Mouse (Mus musculus) cerebellum, adult 2 months (tissue): ENCODE measurements around the gene Zfp704.

Experiments
- CTCF ChIP-seq: fragments of 200-500 bp; IDR thresholded peaks from 2 replicates; pipeline ENCODE4 v1.5.1; 2011; ENCODE audit warnings: low read depth, mild to moderate bottlenecking, control low read depth, low read length, moderate library complexity, borderline replicate concordance; ENCODE audit not compliant: insufficient read depth
- POLR2A ChIP-seq: fragments of 200-500 bp; IDR thresholded peaks from 2 replicates; pipeline ENCODE4 v1.6.1; 2011; ENCODE audit warnings: low read length, control low read depth, borderline replicate concordance; ENCODE audit not compliant: insufficient read depth

DNA sequence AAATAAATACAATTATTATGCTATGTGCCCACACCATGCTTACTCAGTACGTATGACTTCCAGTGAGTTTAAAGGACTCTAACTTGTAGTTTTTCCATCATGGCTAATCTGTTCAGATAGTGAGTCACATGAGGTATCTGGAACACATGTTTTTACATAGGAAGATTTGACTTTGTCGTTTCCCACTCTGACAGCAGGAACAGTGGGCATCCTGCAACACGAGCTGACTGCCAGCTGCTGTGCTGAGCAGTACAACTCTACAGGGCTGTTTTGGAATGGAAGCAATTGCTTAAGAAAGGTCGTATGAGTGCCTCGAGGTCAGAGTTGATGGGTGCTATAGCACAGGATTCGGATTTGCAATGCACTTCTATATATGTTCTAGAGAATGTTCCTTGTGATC is 169.4 kb downstream of the Zfp704 start:
- TF ChIP-seq CTCF (no peak), POLR2A (no peak)
